Mouse (Mus musculus): ENCODE results near the gene Rps6kc1.

Rps6kc1 gene

GRCm38 (mm10) chr1:190664767-190665489, 246.6 kb downstream of the Rps6kc1 start:
- DNase-seq, result no peak

- no peak for DNase-seq
Measured at GRCm38 (mm10) chr1:190663996-190664395, 247.6 kb downstream of the Rps6kc1 start.

- no peak for DNase-seq
Measured at GRCm38 (mm10) chr1:190662736-190663135, 248.8 kb downstream of the Rps6kc1 start.

- DNase-seq, result no peak
Measured at GRCm38 (mm10) chr1:190661764-190662163, 249.8 kb downstream of the Rps6kc1 start.

- DNase-seq, result no peak
Measured at GRCm38 (mm10) chr1:190661249-190661648, 250.3 kb downstream of the Rps6kc1 start.

- no peak for DNase-seq
Measured at GRCm38 (mm10) chr1:190659722-190660502, 251.7 kb downstream of the Rps6kc1 start.

GRCm38 (mm10) chr1:190658266-190658665, 253.3 kb downstream of the Rps6kc1 start:
- DNase-seq, result no peak

GRCm38 (mm10) chr1:190656089-190656488, 255.5 kb downstream of the Rps6kc1 start:
- DNase-seq, result no peak

GRCm38 (mm10) chr1:190655651-190656050, 255.9 kb downstream of the Rps6kc1 start:
- no peak for DNase-seq

- no peak for DNase-seq
Measured at GRCm38 (mm10) chr1:190655081-190655480, 256.5 kb downstream of the Rps6kc1 start.

- DNase-seq, result no peak
Measured at GRCm38 (mm10) chr1:190654694-190655001, 256.9 kb downstream of the Rps6kc1 start.

- DNase-seq, result no peak
Measured at GRCm38 (mm10) chr1:190653989-190654693, 257.4 kb downstream of the Rps6kc1 start.

- no peak for DNase-seq
Measured at GRCm38 (mm10) chr1:190653081-190653480, 258.5 kb downstream of the Rps6kc1 start.
